Mouse (Mus musculus): ENCODE data around the gene Utrn.
A peak's percentile ranks its signal among the peaks of the same experiment; 100 is the strongest.

Utrn gene

GRCm38 (mm10) chr10:12868189-12869028 lies 756 bp downstream of the Utrn start:
- DNase-seq, result peak; percentile 71

- DNase-seq, result no peak
These were observed 1.4 kb downstream of the Utrn start for GRCm38 (mm10) chr10:12867733-12868188.

DNA sequence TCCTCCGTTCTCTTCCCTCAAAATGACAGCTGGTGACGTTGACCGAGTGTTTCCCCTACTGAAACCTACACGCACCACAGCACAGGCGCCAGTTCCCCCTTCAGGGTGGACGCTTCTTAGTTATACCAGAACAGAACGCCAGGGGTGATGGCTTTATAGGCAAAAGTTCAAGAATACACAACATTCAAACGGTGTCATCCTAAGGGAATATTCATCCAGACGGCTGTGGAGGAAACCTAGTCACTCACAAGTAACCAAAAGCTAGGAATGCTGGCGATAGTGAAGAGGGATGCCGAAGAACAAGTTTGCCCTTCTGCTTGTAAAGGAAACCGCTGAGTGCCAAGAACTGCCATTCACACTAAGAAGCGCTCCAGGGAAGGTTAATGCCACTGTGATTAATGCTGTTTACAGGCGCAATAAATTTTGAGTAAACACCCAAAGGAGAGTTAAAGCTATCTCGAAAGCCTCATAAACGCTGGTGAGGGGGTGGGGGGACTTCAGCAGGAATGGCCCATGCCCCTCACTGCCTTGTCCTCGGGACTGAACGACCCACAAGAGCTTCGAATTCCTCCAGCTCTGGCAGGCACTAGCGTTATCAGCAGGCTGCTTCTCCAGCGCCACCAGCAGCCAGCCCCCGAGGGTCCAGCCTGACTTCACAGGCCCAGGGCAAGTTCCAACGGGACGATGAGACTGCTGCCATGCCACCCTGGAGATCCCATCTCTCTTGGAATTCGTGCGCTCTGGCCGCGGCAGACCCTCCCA lies 2.0 kb downstream of the Utrn start:
- DNase-seq, result peak; percentile 28

- DNase-seq, result no peak
These were observed 4.0 kb downstream of the Utrn start for GRCm38 (mm10) chr10:12865201-12865600.

DNA sequence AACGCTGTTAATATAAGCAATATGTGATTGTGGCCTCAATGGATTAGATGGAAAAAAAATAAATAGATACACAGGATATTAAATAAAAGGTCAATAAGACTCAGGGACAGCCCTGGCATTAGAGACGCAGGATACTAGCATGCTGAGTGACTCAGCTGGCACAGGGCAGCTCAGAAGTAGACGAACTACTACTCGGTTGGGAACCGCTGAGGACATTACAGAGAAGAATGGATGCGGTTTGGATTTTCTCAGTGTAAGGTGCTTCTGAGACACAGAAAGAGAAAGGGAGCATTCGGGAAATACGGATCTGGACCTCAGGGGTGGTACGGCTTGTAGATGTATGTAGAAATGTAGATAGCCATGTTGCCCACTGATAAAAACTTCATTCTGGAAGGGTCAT lies 5.6 kb downstream of the Utrn start:
- DNase-seq, result no peak

DNA sequence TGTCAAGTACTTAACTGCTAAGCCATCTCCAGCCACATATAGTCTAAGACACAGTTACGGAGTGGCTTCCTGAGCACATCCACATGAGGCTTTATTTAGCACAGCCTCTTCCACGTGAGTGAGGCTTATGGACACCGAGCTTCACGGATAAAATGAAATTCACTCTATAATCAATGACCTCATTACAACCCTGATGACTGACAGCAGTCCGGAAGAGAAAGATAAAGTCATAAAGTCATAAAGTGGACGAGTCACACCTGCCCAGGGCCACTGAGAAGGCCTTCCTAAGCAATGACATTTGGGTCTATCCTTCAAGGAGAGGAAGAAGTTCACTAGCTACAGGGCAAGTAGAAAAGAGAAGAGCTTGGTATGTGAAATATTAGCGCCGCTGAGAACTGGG lies 7.1 kb downstream of the Utrn start:
- no peak for DNase-seq

DNA sequence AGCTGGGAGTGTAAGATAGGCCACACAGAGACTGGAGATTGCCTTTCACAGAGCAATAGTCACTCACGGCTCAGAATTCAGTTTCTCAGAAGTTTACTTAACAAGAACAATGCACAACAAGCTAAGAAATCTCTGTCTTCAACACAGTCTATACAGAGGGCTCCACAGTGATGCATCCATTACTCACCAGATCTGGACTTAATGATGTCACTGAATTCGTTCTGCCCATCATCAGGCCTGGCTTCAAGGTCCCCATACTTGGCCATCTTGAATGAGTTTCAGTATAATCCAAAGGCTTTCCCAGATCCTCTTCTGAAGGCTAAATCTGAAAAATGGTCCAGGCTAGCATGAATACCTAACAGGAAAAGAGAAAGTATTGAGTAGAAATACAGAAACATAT lies 7.8 kb downstream of the Utrn start:
- DNase-seq, result no peak

- DNase-seq, result no peak
These were observed 8.4 kb downstream of the Utrn start for GRCm38 (mm10) chr10:12860765-12861164.

DNA sequence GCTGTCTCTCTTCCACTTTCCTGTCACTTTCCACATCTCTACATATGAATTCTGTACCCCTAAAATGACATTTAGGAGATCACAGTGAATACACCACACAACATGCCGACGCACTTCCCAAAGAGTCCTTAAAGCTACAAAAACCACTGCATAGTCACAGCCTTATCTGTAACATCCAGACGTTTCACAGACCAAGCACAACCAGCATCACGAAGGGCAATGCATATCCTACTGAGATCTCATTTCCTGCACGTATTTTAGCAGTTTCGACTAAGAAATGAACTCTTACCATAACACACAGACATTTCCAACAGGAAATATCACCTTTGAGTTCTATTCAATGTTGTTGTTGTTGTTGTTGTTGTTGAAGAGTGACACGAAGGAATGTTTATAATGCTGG lies 8.8 kb downstream of the Utrn start:
- DNase-seq, result no peak

GRCm38 (mm10) chr10:12858017-12858416 lies 11.1 kb downstream of the Utrn start:
- DNase-seq, result no peak

DNA sequence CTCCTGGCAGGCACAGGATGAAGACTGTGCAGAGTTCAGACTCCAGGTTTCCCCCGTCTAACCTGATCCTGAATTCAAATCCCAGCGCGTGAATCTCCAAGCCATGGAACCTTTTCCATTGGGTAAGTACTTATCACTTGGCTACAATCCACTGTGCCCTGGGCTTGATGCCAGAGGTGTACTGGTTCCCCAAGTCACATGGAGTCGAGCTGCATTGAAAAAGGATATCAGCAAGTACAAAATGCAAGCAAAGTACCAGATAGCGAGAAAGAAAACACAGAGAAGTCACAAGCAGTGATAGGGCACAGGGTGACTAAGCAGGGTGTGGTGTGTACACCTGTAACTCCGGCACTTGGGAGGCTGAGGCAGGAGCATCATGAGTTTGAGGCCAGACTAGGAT lies 14.9 kb downstream of the Utrn start:
- DNase-seq, result peak; percentile 60

DNA sequence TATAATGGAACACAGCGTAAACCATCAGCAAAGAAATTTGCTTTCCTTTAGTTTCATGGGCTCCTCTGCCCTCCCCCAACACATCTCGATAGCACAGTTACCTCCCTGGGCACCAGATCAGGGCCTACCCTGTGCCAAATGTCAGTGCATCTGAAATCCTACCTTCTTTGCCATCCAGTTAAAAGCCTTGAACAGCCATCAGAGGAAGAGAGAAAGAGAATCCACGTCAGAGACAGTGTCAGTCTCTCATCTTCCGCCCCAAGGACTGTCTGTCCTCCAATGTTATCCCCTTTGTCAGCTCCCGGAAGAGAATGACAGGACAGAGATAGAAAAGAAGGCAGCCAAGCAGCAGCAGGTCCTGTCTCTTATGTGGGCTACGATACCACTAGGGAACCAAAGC lies 15.4 kb downstream of the Utrn start:
- no peak for DNase-seq

GRCm38 (mm10) chr10:12853196-12853620 lies 16.0 kb downstream of the Utrn start:
- DNase-seq, result no peak

- DNase-seq, result peak; percentile 34
These were observed 16.6 kb downstream of the Utrn start for GRCm38 (mm10) chr10:12852416-12853195.

GRCm38 (mm10) chr10:12850781-12851471 lies 18.2 kb downstream of the Utrn start:
- DNase-seq, result no peak

DNA sequence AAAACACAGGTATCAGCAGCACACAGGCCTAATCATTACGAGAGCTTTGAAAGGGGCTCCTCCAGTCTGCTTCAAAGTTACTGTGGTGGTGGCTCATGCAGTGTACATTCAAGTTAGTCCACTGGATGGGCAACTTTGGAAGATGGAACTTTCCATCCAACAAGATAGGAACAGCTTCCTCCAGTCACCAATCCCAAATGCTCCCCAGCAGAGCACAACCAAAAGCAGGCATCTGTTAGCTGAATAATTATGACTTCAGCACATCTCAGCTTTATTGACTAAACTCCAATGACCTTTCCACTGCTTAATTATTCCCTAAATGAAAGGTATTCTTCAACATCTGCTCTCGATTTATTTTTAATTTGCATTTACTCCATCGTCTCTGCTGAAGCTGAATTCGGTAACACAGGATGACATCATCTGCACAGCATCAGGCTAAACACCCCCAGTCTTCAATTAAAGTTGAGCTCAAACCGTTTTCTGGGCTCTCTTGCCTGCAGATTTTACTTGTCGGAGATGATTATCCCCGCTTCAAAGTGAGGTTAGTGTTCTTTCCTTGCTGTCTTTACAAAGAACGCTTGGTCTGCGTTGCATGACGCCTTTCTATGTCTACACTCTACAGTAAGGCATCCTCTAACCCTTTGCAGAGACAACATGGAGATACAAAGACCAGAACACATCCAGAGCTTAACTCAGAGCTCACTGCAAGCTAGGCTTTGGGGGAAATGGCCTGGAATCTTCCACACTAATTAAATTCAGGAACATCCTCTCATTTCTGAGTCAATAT lies 20.6 kb downstream of the Utrn start:
- DNase-seq, result no peak

GRCm38 (mm10) chr10:12842543-12842942 lies 26.6 kb downstream of the Utrn start:
- DNase-seq, result no peak

DNA sequence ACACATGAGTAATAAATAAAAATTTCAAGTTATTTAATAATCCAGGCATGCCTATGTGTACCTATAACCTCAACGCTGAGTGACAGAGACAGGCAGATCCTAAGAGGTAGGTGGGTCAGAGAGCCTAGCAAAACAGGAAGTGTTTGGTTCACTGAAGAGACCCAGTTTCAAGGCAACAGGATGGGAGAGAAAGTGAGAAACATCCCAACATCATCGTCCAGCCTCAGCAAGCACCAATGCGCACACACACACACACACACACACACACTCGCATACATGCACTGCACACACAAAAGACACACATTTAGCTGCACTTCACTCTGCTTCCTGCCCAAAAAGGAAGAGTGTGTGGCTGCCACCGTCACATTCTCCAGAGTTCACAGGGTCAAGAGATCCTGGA lies 27.7 kb downstream of the Utrn start:
- no peak for DNase-seq

- DNase-seq, result no peak
These were observed 31.5 kb downstream of the Utrn start for GRCm38 (mm10) chr10:12837636-12838035.

GRCm38 (mm10) chr10:12836048-12836816 lies 32.9 kb downstream of the Utrn start:
- no peak for DNase-seq

DNA sequence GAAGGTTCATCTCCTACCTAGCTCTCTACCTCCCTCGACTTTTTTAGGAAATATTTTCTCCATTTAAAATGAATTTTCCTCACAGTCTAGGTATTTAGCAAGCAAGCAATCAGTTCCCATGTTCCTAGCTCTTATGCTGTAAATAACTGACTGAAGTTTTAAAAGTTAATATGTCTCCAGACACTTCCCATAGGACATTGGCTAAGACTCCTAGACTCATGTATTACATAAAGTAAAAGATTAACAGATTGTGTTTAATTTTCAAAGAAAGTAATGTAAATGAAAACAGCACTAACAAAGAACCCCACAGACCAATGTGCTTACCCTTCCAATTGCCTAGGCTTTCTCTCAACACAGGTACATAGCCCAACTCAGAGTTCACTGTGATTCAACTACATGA lies 35.0 kb downstream of the Utrn start:
- no peak for DNase-seq
